Mouse (Mus musculus) left cerebral cortex, adult 8-10 months (tissue): ENCODE data around the gene Tmem132c. TPM values are rescaled to one million over a fixed set of nuclear protein-coding genes. Genes with fewer than 3 reads are reported as not detected.

Experiments used
- DNase-seq, 2 experiments: peaks; one replicate each; pipeline ENCODE4 v3.0.0; 2022; ENCODE audit warnings: low spot score in 2 of 2
- total RNA-seq, 4 experiments: library from RNA; stranded (reverse); gene quantifications; 2 replicates each; pipeline ENCODE4 v1.2.4; 2022

Gene Tmem132c
- total RNA-seq, 4 experiments from 2014 or later: 5.6 to 6.3 (median 6.2) TPM

DNA sequence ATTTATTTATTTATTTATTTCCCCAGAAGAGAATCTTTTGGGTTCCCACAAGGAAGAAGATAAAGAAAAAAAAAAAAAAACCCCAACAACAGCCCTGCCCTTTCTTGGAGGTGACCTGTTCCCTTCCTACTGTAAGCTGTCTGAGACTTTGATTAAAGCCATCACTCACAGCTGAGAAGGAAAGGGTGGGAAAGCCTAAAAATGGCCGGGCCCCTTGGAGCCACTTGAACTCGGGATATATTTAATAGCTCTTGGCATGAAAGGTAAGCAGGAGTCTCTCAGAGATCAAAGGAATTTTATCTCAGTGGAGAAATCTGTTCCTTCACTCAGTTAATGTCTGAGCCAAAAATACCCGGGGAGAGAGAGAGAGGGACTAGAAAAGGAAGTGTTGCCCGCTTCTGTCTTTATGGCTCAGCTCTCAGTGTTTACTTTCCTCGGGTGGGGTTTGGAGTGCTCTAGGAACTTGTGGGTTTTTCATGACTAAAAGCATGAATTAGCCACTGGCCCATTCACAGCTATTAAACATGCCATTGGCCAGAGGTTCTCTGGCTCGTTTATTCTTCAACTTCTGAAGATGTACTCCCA, 41.0 kb downstream of the Tmem132c start:
- no peak for DNase-seq

DNA sequence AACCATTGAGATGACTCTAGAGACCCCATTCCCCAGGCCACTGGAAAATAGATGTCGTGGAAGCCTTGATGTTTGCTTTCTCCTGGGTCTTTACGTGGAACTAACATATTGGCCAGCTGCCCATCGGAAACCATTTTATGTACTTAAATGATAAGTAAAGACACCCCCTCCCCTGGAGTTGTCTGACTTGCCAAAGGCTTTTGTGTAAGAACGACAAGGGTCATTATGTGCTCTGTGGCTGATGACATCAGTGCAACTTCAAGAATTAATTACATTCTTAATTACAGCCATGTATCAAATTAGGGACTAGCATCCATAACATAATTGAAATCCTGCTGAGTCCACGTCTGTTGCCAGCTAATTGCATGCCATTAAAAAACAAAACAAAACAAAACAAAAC, 45.3 kb downstream of the Tmem132c start:
- no peak for DNase-seq

DNA sequence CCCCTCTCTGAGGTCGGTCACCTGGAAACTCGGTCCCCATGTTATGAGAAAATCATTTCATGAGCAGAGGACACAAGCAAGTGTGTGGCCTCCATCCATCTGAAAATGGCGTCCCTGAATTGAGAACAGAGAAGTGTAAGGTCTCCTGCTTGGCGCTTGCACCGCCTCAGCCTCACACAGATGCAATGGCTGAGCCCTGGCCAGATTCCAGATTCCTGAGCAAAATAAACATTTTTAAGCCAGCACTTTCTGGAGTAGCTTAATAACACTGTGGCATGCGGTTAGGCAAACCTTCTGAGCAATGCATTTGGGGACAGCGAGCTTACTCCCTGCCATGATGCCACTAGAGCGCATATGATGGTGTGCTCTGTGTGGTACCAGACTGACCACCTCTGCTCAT, 48.1 kb downstream of the Tmem132c start:
- no peak for DNase-seq

DNA sequence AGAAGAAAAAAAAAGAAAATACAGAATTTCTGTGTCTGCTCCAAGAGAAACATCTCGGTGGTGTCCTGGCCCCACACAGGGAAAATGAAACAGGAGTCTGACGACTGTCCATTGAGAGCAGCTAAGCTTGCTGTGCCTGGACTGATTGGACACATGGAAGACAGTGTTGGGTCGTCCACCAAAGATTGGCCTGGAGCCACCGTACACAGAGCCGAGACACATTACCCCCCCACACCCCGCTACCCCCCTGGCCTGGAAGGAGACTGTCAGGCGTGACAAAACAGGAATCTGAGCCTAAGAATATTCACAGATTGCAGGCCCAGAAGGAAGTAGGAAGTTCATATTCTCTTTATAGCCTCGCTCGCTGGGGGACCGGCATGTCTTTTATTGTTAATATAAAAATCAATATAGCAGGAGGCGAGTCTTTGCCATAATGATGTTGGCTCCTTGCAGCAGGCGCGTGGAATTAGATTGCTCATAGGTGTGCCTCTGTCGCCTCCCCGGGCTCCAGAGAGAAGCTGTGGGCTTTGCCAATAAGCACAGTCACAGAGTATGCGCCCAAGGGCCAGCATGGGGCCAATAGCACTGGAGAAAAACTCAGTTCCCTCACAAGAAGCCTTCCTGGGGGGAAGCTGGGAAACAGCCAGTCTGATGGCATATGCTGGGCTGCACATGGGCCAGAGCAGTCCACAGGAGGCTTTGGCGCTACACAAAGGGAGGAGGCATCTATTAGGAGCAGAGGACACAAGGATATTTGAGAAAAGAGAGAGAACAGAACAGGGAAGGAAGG, 49.0 kb downstream of the Tmem132c start:
- DNase-seq: no peak

DNA sequence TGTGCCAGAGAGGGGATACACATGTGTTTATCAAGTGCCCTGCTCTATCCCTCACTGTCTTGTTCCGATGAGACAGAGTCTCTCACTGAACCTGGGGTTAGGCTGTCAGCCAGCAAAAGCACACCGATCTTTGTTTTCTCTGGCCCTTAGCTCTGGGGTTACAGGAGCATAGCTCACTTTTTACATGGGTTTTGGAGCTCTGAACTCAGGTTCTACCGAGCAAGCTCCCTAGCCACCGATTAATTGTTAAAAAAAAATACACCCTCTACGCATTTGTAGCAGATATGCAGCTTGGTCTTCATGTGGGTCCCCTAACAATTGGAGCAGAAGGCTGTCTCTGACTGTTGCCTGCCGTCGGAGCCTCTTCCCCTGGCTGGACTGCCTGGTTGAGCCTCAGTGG, 50.0 kb downstream of the Tmem132c start:
- no peak for DNase-seq

DNA sequence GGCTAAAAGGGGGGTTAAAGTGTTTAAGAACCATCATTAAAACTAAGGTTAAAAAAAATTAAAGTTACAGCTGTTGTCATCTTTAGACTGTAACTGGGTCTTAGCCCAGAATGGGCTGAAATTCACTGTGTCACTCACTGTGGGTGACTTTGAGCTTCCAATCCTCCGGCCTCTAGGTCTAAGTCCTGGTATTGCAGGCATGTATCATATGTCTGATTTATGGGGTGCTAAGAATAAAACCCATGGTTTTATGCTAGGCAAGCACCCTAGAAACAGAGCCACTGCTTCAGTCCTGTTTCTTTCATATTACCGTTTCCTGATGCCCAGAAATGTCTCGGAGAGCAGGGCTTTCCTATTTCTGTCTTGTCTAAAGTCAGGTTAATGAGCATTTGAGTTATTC, 52.1 kb downstream of the Tmem132c start:
- DNase-seq: no peak

DNA sequence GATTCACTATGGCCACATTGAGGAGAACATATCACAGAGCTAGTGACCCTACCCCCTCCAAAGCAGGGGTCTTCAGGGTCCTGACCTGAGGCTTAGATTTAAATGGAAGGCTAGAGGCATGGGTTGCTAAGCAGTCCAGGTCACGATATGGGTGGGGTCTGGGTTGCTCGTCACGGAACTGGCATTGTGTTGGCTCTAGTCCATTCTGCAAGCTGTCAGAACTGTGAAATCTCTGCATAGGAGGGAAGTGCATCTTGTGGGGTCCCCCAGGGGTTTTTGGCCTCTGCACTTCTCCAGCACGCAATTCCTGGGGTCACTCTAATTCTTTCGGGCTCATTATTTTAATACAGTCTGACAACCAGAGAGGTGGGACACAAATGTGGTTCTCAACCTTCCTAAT, 55.9 kb downstream of the Tmem132c start:
- no peak for DNase-seq

DNA sequence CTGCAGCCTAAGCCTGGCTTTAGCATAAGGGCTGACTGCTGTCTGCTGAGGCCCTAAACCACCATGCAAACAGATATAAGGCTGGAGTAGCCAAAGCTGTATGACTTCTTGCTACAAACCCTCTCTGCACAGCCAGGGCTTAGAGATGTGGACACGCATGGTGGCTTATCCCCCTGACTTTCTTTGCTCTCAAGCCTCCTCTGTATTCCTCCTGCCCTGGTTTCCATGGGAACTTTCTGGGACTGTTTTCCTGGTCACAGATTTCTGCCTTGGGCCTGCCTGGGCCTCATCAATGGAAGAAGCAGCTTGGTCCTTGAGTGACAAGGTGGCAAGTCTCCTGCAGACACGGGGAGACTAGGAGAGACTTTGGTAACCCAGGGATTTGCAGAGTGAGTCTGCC, 56.5 kb downstream of the Tmem132c start:
- no peak for DNase-seq

DNA sequence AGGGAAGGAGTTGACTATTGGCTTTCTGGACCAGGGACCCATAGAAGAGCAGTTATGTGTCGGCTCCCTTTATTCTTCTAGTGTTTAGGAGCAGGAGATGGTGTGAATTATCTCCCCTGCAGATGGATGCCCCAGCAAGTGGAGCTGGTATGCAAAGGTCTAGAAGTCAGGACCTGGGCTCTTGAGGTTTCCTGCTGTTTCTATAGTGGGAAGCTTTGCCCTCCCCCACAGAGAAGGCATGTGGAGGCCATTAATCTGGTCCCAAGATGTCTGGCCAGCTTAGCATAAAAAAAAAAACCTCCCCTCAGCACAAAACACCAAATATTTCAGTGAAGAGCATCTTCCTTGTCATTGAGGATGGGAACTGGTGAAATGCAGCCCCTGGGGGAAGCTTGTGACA, 57.4 kb downstream of the Tmem132c start:
- DNase-seq: no peak

DNA sequence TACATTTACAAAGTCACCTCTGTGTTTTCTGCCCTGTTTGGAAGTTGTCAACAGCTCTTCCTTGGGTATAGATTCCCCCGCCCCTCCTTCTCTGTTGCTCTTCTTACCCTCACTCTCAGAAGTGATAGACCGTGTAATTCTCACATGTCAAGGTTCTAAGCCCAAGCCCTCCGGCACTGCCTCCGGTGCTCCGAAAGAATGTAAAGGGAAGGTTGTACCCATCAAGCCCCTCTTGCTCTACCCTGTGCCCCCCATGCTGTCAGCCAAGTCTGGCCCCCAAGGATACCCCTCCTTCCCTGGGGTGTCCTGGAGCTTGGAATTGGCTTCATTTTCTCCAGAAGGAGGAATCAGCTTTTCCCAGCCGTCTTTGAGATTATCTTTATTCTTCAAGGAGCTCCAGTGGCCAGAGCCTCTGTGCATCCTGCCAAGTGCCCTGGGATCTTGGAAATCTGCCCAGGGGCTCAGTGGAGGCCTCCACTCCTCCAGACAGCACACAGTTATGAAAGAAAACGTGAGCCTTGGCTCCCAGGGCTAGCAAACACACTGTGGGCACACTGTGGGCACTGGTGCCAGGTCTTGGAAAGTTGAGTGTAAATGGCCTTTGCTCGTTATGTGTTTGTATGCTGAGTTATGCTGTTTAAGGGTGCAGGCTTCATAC, 59.1 kb downstream of the Tmem132c start:
- DNase-seq: no peak

DNA sequence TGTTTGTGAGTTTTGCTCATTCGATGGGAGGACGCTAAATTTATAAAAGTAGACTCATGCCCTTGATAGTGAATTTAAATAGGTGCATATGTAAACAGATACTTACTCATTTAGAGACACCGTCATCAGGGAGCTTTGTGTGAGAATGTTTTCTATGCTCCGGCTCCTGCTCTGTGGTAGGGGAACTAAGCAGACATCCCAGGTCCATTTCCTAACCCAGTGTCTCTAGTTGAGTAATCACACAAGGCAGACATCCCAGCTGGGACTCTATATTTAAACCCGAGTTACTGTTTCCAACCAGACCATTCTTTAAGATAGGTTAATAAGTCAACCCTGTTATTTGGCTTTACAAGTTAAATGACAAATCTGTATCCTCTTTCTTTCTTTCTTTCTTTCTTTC, 63.7 kb downstream of the Tmem132c start:
- DNase-seq: no peak

DNA sequence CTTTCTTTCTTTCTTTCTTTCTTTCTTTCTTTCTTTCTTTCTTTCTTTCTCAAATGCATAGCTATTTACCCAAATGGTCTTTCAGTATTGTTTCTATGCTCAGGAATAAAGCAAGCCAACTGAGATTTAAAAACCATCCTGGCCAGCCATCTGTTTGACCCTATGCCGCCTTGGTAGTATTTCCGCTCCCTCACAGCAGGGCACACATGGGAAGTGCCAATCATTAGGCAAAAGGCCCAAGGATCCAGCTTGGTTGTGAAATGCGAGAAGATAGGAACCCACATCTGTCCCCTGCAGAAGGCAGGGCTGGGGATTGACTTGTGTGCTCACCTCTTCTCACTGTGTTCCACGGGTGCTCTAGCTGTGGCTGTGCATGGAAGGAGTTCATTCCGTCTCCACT, 64.1 kb downstream of the Tmem132c start:
- no peak for DNase-seq

DNA sequence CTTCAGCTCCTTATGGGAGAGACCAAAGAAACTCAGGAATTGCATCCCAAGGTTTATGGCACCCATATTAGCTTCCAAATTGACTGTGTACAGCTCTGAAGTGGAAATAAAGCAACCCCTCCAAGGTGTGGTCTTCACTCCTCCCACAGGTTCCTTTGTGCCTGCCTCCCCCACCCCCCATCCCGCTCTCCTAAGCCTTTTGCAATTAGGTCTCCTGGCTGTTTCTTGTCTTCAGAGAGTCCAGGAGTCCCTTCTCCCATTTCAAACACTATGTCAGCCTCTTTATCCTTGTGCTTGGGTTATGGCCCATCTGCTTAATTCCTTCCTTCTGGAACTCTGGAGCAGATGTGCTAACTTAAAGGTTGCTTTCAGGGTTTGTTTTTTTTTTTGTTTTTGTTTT, 65.1 kb downstream of the Tmem132c start:
- DNase-seq: no peak

DNA sequence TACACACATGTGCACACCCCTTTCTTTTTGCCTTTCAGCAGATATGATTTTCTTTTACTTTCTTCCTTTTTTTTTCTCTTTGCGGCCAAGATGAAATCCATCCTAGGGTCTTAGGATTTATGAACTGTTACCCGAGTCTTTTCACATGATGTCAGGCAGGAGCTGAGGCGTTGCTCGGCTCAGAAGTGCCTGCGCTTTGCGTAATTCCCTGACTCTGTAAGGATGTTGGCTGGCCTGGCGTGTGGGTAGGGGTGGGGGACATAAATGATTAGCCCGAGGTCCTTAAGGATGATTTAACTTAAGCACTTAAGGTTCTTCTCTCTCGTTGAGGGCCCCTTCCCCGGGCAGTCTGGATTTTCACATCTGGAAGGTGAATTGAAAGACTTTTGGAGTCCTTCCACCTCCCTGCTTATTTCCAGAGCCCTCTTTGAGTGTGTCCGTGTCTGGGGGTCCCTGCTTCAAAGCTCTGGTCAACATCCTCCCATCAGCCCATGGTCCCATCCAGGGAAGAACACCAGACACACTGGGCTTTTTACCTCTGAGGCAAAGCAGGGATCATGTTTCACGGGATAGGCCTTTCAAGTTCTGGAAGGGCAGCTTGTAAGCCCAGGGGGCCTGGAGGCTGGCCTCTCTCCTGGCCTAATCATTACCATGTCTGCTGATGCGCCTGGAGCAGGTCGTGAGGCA, 68.9 kb downstream of the Tmem132c start:
- no peak for DNase-seq

DNA sequence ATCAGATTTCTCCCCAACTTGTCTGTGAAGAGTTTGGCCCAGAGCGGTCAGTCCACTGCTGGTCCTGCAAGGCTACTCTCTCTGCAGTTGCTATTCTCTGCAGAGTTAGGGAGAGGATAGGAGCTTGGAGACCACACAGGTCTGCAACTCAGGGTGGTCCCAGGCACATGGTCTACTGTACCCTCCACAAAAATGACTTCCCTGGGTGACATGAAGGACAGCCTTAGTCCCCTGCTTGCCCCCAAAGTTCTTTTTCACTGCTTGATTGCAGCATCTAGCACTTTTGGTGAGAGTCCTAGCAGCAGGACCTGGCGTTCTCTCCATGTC, 69.4 kb downstream of the Tmem132c start:
- DNase-seq: no peak

DNA sequence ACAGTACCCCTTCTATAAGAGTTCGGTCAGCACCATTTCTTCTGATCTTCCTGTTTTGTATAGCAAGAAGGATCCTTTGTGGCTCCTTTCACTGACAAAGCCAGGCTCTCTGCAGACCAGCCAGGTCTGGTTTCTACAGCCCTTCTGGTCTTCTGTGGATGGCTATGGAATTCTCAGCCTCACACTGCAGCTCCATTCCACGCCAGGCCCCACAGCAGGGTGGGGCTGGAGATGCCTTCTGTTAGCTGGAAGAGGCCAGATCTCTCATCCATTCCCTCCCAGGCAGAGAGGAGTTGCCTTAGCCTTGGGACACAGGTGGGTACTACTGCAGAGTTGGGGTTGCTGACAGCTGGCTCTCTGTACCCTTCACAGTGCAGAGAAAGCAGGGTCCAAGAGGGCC, 72.0 kb downstream of the Tmem132c start:
- DNase-seq: no peak

DNA sequence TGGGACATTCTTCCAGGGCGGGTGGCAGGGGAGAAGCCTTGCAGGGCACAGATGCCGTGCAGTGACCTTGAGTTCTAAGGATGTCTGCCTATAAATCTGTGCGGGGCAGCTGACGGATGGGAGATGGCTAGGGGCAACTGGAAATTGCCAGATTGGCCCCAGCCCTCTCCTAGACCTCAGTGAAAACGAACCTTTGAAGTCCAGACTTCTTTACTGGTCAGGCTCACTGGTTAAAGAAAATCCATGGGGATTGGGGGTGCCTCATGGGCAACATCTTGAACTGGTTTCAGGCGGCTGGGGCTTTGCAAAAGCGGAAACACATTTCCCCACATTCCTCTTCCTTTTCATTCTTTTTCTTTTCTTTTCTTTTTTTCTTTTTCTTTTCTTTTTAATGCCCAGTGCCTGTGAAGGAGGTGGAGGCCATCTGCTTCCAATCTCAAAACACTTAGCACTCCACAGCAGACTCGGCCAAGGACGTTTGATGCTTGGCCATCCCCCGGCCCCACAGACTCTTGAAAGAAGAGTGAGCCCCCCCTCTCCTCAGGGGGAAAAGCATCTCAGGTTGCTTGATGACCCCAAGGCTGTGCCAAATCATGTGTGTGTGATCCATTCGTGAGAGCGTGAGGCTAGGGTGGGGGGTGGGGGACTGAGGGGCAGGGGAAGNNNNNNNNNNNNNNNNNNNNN, 77.6 kb downstream of the Tmem132c start:
- no peak for DNase-seq

DNA sequence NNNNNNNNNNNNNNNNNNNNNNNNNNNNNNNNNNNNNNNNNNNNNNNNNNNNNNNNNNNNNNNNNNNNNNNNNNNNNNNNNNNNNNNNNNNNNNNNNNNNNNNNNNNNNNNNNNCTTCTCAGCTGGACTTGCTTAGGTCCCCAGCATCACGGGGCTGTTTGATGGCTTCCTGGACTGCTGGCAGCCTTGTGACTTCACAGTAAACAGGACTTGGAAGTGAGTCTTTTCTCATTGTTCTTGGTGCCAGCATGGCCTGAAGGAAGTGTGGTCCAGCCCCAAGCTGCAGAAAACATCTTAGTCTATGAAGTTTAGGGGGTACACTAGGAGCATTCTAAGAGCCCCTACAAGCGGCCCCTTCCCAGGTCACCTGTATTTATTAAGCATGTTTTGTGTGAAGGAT, 83.0 kb downstream of the Tmem132c start:
- DNase-seq: no peak

DNA sequence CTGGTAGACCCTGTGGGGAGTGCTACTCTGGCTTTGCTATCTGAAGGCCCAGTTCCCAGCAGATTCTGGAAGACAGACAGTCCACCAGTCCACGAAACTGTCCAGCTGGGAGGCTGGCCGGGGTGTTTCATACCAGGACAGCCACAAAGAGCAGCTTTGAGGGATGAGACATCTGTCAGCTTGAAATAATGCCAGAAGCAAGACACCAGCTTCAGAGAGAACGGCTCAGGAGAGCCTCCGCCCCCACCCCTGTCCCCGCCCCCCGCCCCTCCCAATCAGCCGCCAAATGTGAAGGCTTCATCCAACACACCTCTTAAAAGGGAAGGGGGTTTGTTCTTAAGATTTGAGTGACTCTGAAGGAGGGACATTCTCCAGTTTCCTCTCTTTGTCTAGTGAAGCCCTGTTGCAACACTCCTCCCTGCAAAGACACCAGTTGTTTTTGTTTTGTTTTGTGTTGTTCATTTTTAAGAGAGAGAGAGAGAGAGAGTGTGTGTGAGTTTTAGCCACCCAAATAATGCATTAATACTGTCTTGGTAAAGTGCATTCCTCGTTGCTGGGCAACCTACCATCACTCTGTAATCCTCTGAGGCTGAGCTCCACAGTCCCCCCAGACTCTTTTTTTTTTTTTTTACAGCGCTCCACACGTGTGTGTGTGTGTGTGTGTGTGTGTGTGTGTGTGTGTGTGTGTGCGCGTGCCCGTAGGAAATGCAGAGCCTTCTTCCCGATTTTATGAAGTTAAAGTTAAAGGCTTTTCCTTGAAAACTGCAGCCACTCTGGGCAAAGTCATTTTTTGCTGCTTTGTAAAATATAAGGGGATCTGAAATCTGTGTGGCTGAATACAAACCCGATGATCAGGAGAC, 94.7 kb downstream of the Tmem132c start:
- peak in 1 of 2 experiments; percentile 22 for DNase-seq

DNA sequence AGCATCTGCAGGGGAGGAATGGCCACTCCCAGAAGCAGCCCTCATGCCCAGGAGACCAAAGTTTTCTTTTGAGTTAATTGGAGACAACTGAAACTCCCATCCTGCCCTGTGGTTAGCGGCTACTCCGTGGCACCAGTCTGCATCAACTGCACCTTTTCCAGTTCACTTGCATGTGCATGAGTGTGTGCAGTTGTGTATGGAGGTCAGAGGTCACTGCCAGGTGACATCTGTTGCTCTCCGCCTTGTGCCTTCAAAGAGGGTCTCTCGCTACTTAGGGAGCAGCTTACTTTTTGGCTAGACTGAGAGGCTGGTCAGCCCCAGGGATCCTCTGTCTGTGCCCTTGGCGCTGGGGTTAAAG, 95.3 kb downstream of the Tmem132c start:
- no peak for DNase-seq

DNA sequence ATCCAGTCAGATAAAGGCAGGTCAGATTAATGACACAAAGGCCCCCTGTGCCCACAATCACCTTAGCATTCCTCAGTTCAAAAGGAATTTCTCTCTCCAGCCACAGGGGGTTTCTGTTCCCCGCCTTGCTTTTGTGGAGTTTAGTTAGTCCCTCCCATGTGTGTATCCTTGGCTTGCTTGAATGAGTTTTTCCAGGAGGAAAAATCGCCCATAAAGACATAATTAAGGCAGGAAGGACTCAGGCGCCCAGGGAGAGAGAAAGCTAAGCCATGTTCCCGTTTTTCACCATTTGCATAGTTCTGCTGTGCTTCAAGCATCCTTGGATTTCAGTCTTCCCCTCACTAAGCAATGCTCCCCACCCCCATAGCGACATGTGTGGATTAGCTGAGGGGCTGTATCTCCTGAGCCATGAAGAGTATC, 97.4 kb downstream of the Tmem132c start:
- no peak for DNase-seq
